Mouse (Mus musculus): ENCODE measurements at regions not wholly inside any gene's neighbourhood (a gene's known extent, or its start where the extent isn't known, plus 50 kb on each side); places are given as distances from the start of the nearest gene placed in this dataset.
A peak's percentile ranks its signal among the peaks of the same experiment; 100 is the strongest.

DNA sequence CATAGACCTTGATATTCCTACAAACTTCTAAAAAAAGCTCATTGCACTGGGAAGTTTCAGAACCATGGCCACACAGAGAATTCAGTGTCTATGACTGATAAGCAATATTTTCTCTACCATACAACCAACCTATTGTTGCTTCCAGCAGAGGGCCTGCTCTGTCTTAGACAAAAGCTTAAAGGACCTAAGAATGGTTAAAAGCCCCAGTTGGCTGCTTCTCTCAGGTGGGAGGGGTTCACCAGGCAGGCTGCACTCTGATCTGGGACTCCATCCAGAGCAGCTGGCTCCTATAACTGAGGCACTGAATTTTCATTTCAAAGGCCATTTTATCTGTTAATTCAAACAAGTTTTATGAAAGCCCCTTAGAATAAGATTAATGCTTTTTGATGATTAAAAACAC, 82.1 kb upstream of the Impad1 start:
- DNase-seq: peak; percentile 28

- DNase-seq: no peak
Measured at GRCm38 (mm10) chr4:4858345-4858744, 65.2 kb upstream of the Impad1 start.

All from lung, postnatal 10 days (tissue).